In genomic region chr13:109823307-109824031, GRCm38 (mm10) we compare ENCODE assay signal across 9 mouse cellular contexts.
DNase-seq lines count a peak whose midpoint lies in the region; ATAC-seq and TF ChIP-seq lines count a peak whose summit lies in the region.
"Had no signal": no experiment of that assay in that cellular context is flagged by ENCODE, and none has a peak within 500 bp of the region (broad histone marks: within the 10 kb centered on the region; RNA-seq: fewer than 3 reads in every experiment).

No protein-coding gene starts in this region.

- no peak for TF ChIP-seq POLR2A in heart, adult 2 months (IDR thresholded peaks at IDR 0.05; ENCODE audit: insufficient read depth, low read depth, low read length)
- TF ChIP-seq POLR2A in limb, embryonic 14.5 days (IDR thresholded peaks at IDR 0.05; ENCODE audit: borderline replicate concordance, extremely low read depth, insufficient read depth, insufficient read length), result no peak

- H3K4me2 ChIP-seq in limb, embryonic 14.5 days (replicated peaks; ENCODE audit: low read depth, low read length, severe bottlenecking), result peak overlapping the region; percentile 59

- TF ChIP-seq CTCF in heart, adult 2 months (IDR thresholded peaks at IDR 0.05), result no peak

- 18% methylated on average over 11 of the region's 11 CpGs for WGBS in heart, adult 2 months
- 17% methylated on average over 11 of the region's 11 CpGs for WGBS in limb, embryonic 14.5 days

- TF ChIP-seq EP300 in heart, adult 2 months (IDR thresholded peaks at IDR 0.05; ENCODE audit: insufficient read depth, low read depth, low read length), result no peak

- intact Hi-C loops in heart, adult 2 months (cut with DNase I), result loop anchor here (5.0 kb wide), 1 partner anchor 46 kb away; no protein-coding TSS in a partner anchor

- H3K4me3 ChIP-seq in heart, adult 2 months, result peak overlapping the region; percentile 24; the same call in 1 of the 2 replicates
- 0 out of 2 replicates have a peak overlapping the region, but pooled peaks have one; percentile 1 for H3K4me3 ChIP-seq in limb, embryonic 14.5 days (replicated peaks; ENCODE audit: low read length)

- no peak overlapping the region for H3K9ac ChIP-seq in heart, adult 2 months (ENCODE audit: low read depth, low read length)
- no peak overlapping the region for H3K9ac ChIP-seq in limb, embryonic 14.5 days (ENCODE audit: low read depth, low read length, severe bottlenecking)

- peak overlapping the region; percentile 30; the same call in 1 of the 2 replicates for H3K27ac ChIP-seq in heart, adult 2 months
- peak overlapping the region; percentile 93 for H3K27ac ChIP-seq in limb, embryonic 14.5 days (replicated peaks; ENCODE audit: low read depth, low read length)

- DNase-seq in gastrocnemius, adult 18-20 months (ENCODE audit: low spot score), result peak; percentile 70
- no peak for DNase-seq in gastrocnemius, postnatal 10 days
- DNase-seq in cerebellum, adult 8-10 months, result peak; percentile 58
- peak; percentile 29 to 33 for DNase-seq in heart, adult 2 months
- peak; percentile 23 for DNase-seq in kidney, adult 18-20 months
- peak; percentile 71 for DNase-seq in limb, embryonic 14.5 days (ENCODE audit: low spot score)
- DNase-seq in naive thymus-derived CD4-positive, alpha-beta T cell, adult 2 months (ENCODE audit: low read depth), result peak; percentile 72
- DNase-seq in B cell, adult 2 months, result no peak

- H3K79me2 ChIP-seq in heart, adult 2 months (replicated peaks; ENCODE audit: control insufficient read depth, insufficient read depth, low read length), result no peaks in the 10 kb centered on the region

- no peaks in the 10 kb centered on the region for H3K9me3 ChIP-seq in limb, embryonic 14.5 days (ENCODE audit: control insufficient read depth, low read length)

- 0 out of 2 replicates have a peak, but pooled peaks have one; percentile 17 for ATAC-seq in limb, embryonic 14.5 days (ENCODE audit: low FRiP score, low read depth)

- H3K36me3 ChIP-seq in heart, adult 2 months (ENCODE audit: control insufficient read depth, insufficient read depth, low read length), result peaks cover 4% of the 10 kb centered on the region; the same call in 1 of the 2 replicates
- H3K36me3 ChIP-seq in limb, embryonic 14.5 days (ENCODE audit: control insufficient read depth, insufficient read depth, low read length), result no peaks in the 10 kb centered on the region

- H3K4me1 ChIP-seq in heart, adult 2 months (ENCODE audit: control insufficient read depth, insufficient read depth, low read length), result peaks cover 2% of the 10 kb centered on the region
- H3K4me1 ChIP-seq in limb, embryonic 14.5 days (ENCODE audit: control insufficient read depth, insufficient read depth, low read length), result peaks cover 32% of the 10 kb centered on the region

- H3K27me3 ChIP-seq in heart, adult 2 months (ENCODE audit: control insufficient read depth, insufficient read depth, low read length), result no peaks in the 10 kb centered on the region
- no peaks in the 10 kb centered on the region for H3K27me3 ChIP-seq in limb, embryonic 14.5 days (ENCODE audit: control insufficient read depth, insufficient read depth, low read length)
- H3K27me3 ChIP-seq: CH12.LX had no signal

Comparison
In these comparisons a context has a peak if more than half of its experiments do, and no peak if none do; other contexts are left out.
1. DNase-seq: peak in gastrocnemius, adult 18-20 months (single experiment), cerebellum, adult 8-10 months (single experiment), heart, adult 2 months (2 of 2), kidney, adult 18-20 months (single experiment), limb, embryonic 14.5 days (single experiment) and naive thymus-derived CD4-positive, alpha-beta T cell, adult 2 months (single experiment); none in gastrocnemius, postnatal 10 days (single experiment) and B cell, adult 2 months (0 of 2).